Mouse (Mus musculus) B cell, adult 62 days (primary cell): ENCODE measurements around the gene Olfr1388. TPM values are rescaled to one million over a fixed set of nuclear protein-coding genes. Genes with fewer than 3 reads are reported as not detected.

ENCODE experiments used
- total RNA-seq: library from RNA; stranded (reverse); gene quantifications from 4 replicates; pipeline ENCODE4 v1.2.4, GENCODE M21; 2023

Gene Olfr1388
- 0.24 to 0.70 TPM (median 0.39 TPM) in 4 replicates for total RNA-seq

GRCm38 (mm10) chr11:49436411-49436810 lies at the start of gene Olfr1388:
Olfr1388 (plus strand) TSS chr11:49436624.

GRCm38 (mm10) chr11:49422767-49423166 lies 13.7 kb upstream of the Olfr1388 start, which contains the start of gene Olfr1389:
Olfr1389 (plus strand) TSS chr11:49423067.

GRCm38 (mm10) chr11:49455043-49455442 lies 18.6 kb downstream of the Olfr1388 start, which contains the start of gene Olfr1387:
Olfr1387 (plus strand) TSS chr11:49455343.

GRCm38 (mm10) chr11:49464746-49465145 lies 28.3 kb downstream of the Olfr1388 start, which contains the start of gene Olfr1386:
Olfr1386 (plus strand) TSS chr11:49465046.

GRCm38 (mm10) chr11:49488770-49489169 lies 52.3 kb downstream of the Olfr1388 start, which contains the start of gene Olfr1385:
Olfr1385 (plus strand) TSS chr11:49489070.

Other genes with a start within 250 kb of the Olfr1388 start
- gene Btnl9, start 249.5 kb upstream of the Olfr1388 start, total RNA-seq = not detected in 4 replicates
- gene Zfp62, start 233.3 kb upstream of the Olfr1388 start, total RNA-seq = 140 to 150 TPM (median 144 TPM) in 4 replicates
- 152 to 167 TPM (median 157 TPM) in 4 replicates for gene Mgat1, start 192.4 kb upstream of the Olfr1388 start, total RNA-seq
- gene Olfr1393, start 158.3 kb upstream of the Olfr1388 start, total RNA-seq = 0.66 to 2.0 TPM (median 0.83 TPM) in 4 replicates
- 0.63 TPM in 1 of 4 replicates, not detected in the others for gene Olfr1392, start 151.3 kb upstream of the Olfr1388 start, total RNA-seq
- not detected in 4 replicates for gene Olfr10, start 131.9 kb upstream of the Olfr1388 start, total RNA-seq
- gene Olfr1391, start 113.9 kb upstream of the Olfr1388 start, total RNA-seq = not detected in 4 replicates
- gene Olfr1390, start 101.4 kb upstream of the Olfr1388 start, total RNA-seq = not detected in 4 replicates
- gene Olfr1389, start 13.6 kb upstream of the Olfr1388 start, total RNA-seq = not detected in 4 replicates
- gene Olfr1387, start 18.7 kb downstream of the Olfr1388 start, total RNA-seq = not detected in 4 replicates
- not detected in 4 replicates for gene Olfr1386, start 28.4 kb downstream of the Olfr1388 start, total RNA-seq
- 0.17 to 0.18 TPM in 2 of 4 replicates, not detected in the others for gene Olfr1385, start 52.4 kb downstream of the Olfr1388 start, total RNA-seq
- gene Olfr1384, start 70.1 kb downstream of the Olfr1388 start, total RNA-seq = not detected in 4 replicates
- not detected in 4 replicates for gene Olfr1383, start 83.0 kb downstream of the Olfr1388 start, total RNA-seq
- gene Olfr1382, start 91.6 kb downstream of the Olfr1388 start, total RNA-seq = not detected in 4 replicates
- gene Olfr1381, start 106.8 kb downstream of the Olfr1388 start, total RNA-seq = not detected in 4 replicates
- not detected in 4 replicates for gene Olfr1380, start 120.3 kb downstream of the Olfr1388 start, total RNA-seq
- not detected in 4 replicates for gene Flt4, start 172.6 kb downstream of the Olfr1388 start, total RNA-seq
- not detected in 4 replicates for gene Scgb3a1, start 227.0 kb downstream of the Olfr1388 start, total RNA-seq